Mouse (Mus musculus): Measurements from ENCODE around the gene Iqck.

DNA sequence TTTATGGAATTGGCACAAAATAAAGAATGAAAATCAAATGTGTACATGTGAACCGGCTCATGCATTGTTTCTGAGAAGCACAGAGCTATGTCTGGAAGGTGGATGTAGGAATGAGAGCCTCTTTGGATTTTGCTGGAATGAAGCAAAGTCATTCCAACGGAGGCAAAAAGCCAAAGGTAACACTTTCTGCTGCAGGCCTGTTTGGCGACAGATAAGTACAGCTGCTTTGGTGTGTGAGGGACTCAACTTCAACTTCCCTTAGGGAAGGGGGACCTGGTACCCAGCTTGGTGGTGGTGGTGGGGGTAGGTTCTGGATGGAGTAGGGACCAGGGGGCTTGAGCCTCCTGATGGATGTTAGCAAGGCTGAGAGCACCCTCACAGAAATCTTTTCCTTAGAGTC, 120.3 kb downstream of the Iqck start:
- TF ChIP-seq CTCF (conservative IDR thresholded peaks at IDR 0.05 in 1 of 2, IDR thresholded peaks at IDR 0.05 in 1 of 2; ENCODE audit: low read depth in 2 of 2, low read length in 2 of 2) (no peak), USF1 (IDR thresholded peaks at IDR 0.05; ENCODE audit: low read depth, low read length) (no peak), POLR2A (IDR thresholded peaks at IDR 0.05; ENCODE audit: low read depth, low read length) (no peak), RCOR1 (conservative IDR thresholded peaks at IDR 0.05; ENCODE audit: low read depth, low read length) (no peak), E2F4 (IDR thresholded peaks at IDR 0.05; ENCODE audit: insufficient replicate concordance, low read depth, low read length) (no peak), MAX (IDR thresholded peaks at IDR 0.05; ENCODE audit: low read length) (no peak), USF2 (conservative IDR thresholded peaks at IDR 0.05; ENCODE audit: low read depth, low read length) (no peak)
